Mouse (Mus musculus) testis, postnatal 10 days (tissue): ENCODE data around the gene Ube2o.
"Not testable (repeated sequence)": the region's sequence is repeated elsewhere in the genome, so short reads cannot be mapped to it uniquely, and the experiment has no call there.

Experiments used
- DNase-seq: peaks from one replicate; pipeline ENCODE4 v3.0.0; 2021; ENCODE audit warnings: low spot score

Gene Ube2o

GRCm38 (mm10) chr11:116613234-116613633, 32.0 kb upstream of the Ube2o start:
- no peak for DNase-seq

- DNase-seq = no peak
These were observed 31.3 kb upstream of the Ube2o start for GRCm38 (mm10) chr11:116612554-116612953.

- DNase-seq = no peak
These were observed 30.6 kb upstream of the Ube2o start for GRCm38 (mm10) chr11:116611883-116612282.

- not testable (repeated sequence) for DNase-seq
These were observed 29.9 kb upstream of the Ube2o start for GRCm38 (mm10) chr11:116611168-116611567.

- DNase-seq = no peak
These were observed 28.9 kb upstream of the Ube2o start for GRCm38 (mm10) chr11:116609965-116610630.

GRCm38 (mm10) chr11:116607717-116608116, 26.5 kb upstream of the Ube2o start:
- DNase-seq = no peak

GRCm38 (mm10) chr11:116604097-116604496, 22.9 kb upstream of the Ube2o start:
- peak; percentile 54 for DNase-seq

- peak; percentile 70 for DNase-seq
These were observed 22.1 kb upstream of the Ube2o start for GRCm38 (mm10) chr11:116603339-116603738.

- DNase-seq = no peak
These were observed 20.8 kb upstream of the Ube2o start for GRCm38 (mm10) chr11:116602043-116602442.

GRCm38 (mm10) chr11:116601166-116601565, 19.9 kb upstream of the Ube2o start:
- DNase-seq = no peak

- DNase-seq = no peak
These were observed 18.0 kb upstream of the Ube2o start for GRCm38 (mm10) chr11:116599230-116599629.

- DNase-seq = no peak
These were observed 16.9 kb upstream of the Ube2o start for GRCm38 (mm10) chr11:116598193-116598592.

GRCm38 (mm10) chr11:116596766-116597165, 15.5 kb upstream of the Ube2o start:
- DNase-seq = no peak

GRCm38 (mm10) chr11:116593345-116593744, 12.1 kb upstream of the Ube2o start:
- DNase-seq = no peak

GRCm38 (mm10) chr11:116592428-116592827, 11.2 kb upstream of the Ube2o start:
- peak; percentile 97 for DNase-seq

- DNase-seq = no peak
These were observed 10.4 kb upstream of the Ube2o start for GRCm38 (mm10) chr11:116591621-116592020.

GRCm38 (mm10) chr11:116589574-116589973, 8.3 kb upstream of the Ube2o start:
- DNase-seq = no peak

GRCm38 (mm10) chr11:116589020-116589531, 7.8 kb upstream of the Ube2o start:
- no peak for DNase-seq

GRCm38 (mm10) chr11:116586801-116587631, 5.8 kb upstream of the Ube2o start:
- peak; percentile 86 for DNase-seq

GRCm38 (mm10) chr11:116586310-116586709, 5.1 kb upstream of the Ube2o start, which contains the start of gene Aanat:
Gene Aanat, plus strand, starts transcription at chr11:116586432.
- no peak for DNase-seq

GRCm38 (mm10) chr11:116585682-116586081, 4.4 kb upstream of the Ube2o start:
- DNase-seq = no peak

GRCm38 (mm10) chr11:116580711-116581375, 404 bp downstream of the Ube2o start:
- peak; percentile 73 for DNase-seq
